Mouse (Mus musculus): ENCODE measurements around the gene Exoc7. TPM values are rescaled to one million over a fixed set of nuclear protein-coding genes. Genes with fewer than 3 reads are reported as not detected.
A peak's percentile ranks its signal among the peaks of the same experiment; 100 is the strongest.

The Exoc7 gene
- polyA plus RNA-seq, 1 experiment from 2014 or later: 42.3 TPM

DNA sequence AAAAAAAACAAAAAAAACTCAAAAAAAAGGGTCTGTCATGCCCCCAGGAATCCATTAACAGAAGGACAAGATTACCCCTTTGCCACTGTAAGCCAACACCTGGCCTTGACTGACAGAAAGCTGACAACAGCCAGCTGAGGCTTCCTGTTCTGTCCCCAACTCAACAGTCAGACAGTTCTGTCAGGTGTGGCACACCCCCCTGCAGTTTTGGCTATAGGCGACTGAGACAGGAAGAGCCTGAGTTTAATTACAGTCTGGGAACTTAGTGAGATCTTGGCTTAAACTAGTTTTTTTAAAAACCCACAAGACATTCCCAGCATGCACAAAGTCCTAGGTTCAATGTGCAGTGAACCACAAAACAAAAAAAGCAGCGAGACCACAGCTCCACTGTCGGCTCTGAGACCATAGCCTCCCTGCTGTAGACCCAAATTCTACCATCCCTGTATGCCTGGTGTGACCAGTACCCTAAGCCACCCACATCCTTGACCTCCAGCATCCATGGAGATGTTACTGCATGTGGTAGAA, 53.9 kb downstream of the Exoc7 start:
- H3K27me3 ChIP-seq (ENCODE audit: control insufficient read depth, insufficient read depth, low read length): no peaks in the 10 kb centered on the region
- H3K4me3 ChIP-seq (ENCODE audit: low read depth, low read length): no peak overlapping the region
- H3K9me3 ChIP-seq (ENCODE audit: control insufficient read depth, low read length): no peaks in the 10 kb centered on the region
- WGBS: 88% methylated on average over 3 of the region's 3 CpGs
- H3K9ac ChIP-seq (ENCODE audit: low read length): no peak overlapping the region
- no peak overlapping the region for H3K4me2 ChIP-seq (replicated peaks; ENCODE audit: low read depth)
- peaks cover 54% of the 10 kb centered on the region for H3K36me3 ChIP-seq (ENCODE audit: control insufficient read depth, insufficient read depth, low read length)
- no peak overlapping the region for H3K27ac ChIP-seq (replicated peaks)
- ATAC-seq (ENCODE audit: low FRiP score, low TSS enrichment): no peak
- DNase-seq (ENCODE audit: low spot score): no peak
- H3K4me1 ChIP-seq (replicated peaks; ENCODE audit: control insufficient read depth, insufficient read depth): no peaks in the 10 kb centered on the region
- TF ChIP-seq CTCF (IDR thresholded peaks at IDR 0.05; ENCODE audit: low read depth) (no peak), EP300 (optimal IDR thresholded peaks at IDR 0.05) (no peak)

DNA sequence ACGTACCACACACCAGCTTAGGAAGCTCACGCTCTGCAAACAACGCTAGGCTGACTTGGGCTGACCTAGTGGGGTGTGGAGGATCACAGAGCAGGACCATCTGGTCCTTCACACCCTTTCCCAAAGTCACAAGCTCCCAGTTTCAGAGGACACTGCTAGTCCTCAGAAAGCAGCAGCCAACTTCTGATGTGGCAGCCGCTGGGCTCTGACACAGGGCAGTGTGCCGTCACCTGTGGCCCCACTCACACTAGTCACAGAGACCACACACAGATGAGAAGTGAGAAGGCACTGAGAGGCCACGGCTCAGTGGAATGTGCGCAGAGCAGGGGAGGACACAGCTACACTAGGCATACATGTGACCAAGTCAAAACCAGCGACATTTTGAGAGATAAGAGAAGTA, 56.1 kb downstream of the Exoc7 start:
- no peak overlapping the region for H3K4me3 ChIP-seq (ENCODE audit: low read depth, low read length)
- 84% methylated on average over 8 of the region's 8 CpGs for WGBS
- no peak for ATAC-seq (ENCODE audit: low FRiP score, low TSS enrichment)

DNA sequence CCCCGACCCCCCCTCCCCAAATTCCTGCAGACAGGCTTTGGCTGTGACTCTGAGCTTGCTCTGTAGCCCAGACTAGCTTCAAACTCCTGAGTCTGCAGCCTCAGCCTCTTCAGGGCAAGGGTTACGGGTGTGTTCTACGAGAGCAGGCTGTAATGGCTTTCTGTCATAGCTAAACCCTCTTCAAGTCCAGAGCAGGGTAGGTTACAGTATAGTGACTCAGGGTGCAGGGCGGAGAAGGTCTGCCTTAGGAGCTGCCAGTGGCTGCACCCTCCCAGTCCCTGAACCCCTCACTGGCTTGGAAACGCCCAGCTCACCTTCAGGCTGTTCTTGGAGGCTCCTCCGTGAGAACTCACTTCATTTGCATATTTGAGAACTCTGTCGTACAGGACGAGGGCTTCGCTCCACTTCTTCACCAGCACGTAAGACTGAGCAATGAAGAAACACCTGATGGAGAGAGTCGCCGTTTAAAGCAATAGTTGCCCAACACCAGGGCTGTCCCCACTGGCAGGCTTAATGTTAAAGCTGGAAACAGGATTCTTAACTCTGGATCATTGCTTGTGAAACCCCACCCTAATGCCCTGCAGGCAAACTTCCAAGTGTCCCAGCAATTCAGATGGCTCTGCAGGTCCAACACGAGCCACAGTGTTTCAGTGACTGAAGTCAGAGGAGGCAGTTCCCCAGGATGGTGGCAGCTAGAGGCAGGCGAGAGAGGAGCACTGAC, 59.4 kb downstream of the Exoc7 start:
- 65% methylated on average over 14 of the region's 14 CpGs for WGBS

More for the DNA sequence above, 56.1 kb downstream of the Exoc7 start:
- no peaks in the 10 kb centered on the region for H3K4me1 ChIP-seq (replicated peaks; ENCODE audit: control insufficient read depth, insufficient read depth)
- no peak for TF ChIP-seq CTCF (IDR thresholded peaks at IDR 0.05; ENCODE audit: low read depth)
- no peak for TF ChIP-seq EP300 (optimal IDR thresholded peaks at IDR 0.05)
- DNase-seq (ENCODE audit: low spot score): no peak
- 0 out of 2 replicates have a peak overlapping the region, but pooled peaks have one; percentile 8 for H3K27ac ChIP-seq (replicated peaks)
- no peaks in the 10 kb centered on the region for H3K9me3 ChIP-seq (ENCODE audit: control insufficient read depth, low read length)
- no peaks in the 10 kb centered on the region for H3K27me3 ChIP-seq (ENCODE audit: control insufficient read depth, insufficient read depth, low read length)
- peaks cover 60% of the 10 kb centered on the region for H3K36me3 ChIP-seq (ENCODE audit: control insufficient read depth, insufficient read depth, low read length)
- no peak overlapping the region for H3K4me2 ChIP-seq (replicated peaks; ENCODE audit: low read depth)
- no peak overlapping the region for H3K9ac ChIP-seq (ENCODE audit: low read length)

DNA sequence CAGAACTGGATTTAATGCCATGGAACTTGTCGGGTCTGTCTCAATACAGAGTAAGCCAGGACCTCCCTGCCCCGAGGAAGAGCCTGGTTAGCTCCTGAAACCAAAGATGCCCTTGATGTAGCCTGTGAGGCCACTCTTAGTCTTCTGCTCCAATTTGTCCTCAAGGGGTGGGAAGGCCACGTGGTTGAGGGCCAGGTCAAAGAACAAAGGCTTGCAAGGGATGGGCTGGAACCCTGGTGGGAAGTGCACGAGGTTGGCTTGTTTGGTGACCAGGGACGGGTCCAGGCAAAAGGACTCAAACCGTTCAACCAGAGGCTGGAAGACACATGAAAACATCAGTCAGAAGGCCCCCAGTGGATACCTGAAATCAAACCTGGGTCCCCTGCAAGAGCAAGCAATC, 61.4 kb downstream of the Exoc7 start:
- ATAC-seq (ENCODE audit: low FRiP score, low TSS enrichment): no peak
- no peaks in the 10 kb centered on the region for H3K27me3 ChIP-seq (ENCODE audit: control insufficient read depth, insufficient read depth, low read length)
- H3K9me3 ChIP-seq (ENCODE audit: control insufficient read depth, low read length): no peaks in the 10 kb centered on the region
- H3K36me3 ChIP-seq (ENCODE audit: control insufficient read depth, insufficient read depth, low read length): peaks cover 38% of the 10 kb centered on the region
- no peak overlapping the region for H3K4me3 ChIP-seq (ENCODE audit: low read depth, low read length)
- TF ChIP-seq EP300 (optimal IDR thresholded peaks at IDR 0.05) (no peak), CTCF (IDR thresholded peaks at IDR 0.05; ENCODE audit: low read depth) (no peak)
- WGBS: 73% methylated on average over 6 of the region's 6 CpGs
- H3K27ac ChIP-seq (replicated peaks): no peak overlapping the region
- no peaks in the 10 kb centered on the region for H3K4me1 ChIP-seq (replicated peaks; ENCODE audit: control insufficient read depth, insufficient read depth)
- no peak overlapping the region for H3K4me2 ChIP-seq (replicated peaks; ENCODE audit: low read depth)
- no peak for DNase-seq (ENCODE audit: low spot score)
- H3K9ac ChIP-seq (ENCODE audit: low read length): no peak overlapping the region

More for the DNA sequence above, 59.4 kb downstream of the Exoc7 start:
- DNase-seq (ENCODE audit: low spot score) (peak; percentile 55), ATAC-seq (ENCODE audit: low FRiP score, low TSS enrichment) (peak; percentile 89)
- Histone ChIP-seq H3K9ac (ENCODE audit: low read length) (no peak overlapping the region), H3K27ac (replicated peaks) (peak overlapping the region; percentile 74), H3K9me3 (ENCODE audit: control insufficient read depth, low read length) (no peaks in the 10 kb centered on the region), H3K4me2 (replicated peaks; ENCODE audit: low read depth) (no peak overlapping the region), H3K4me1 (replicated peaks; ENCODE audit: control insufficient read depth, insufficient read depth) (no peaks in the 10 kb centered on the region), H3K36me3 (ENCODE audit: control insufficient read depth, insufficient read depth, low read length) (peaks cover 55% of the 10 kb centered on the region), H3K4me3 (ENCODE audit: low read depth, low read length) (no peak overlapping the region), H3K27me3 (ENCODE audit: control insufficient read depth, insufficient read depth, low read length) (no peaks in the 10 kb centered on the region)
- TF ChIP-seq CTCF (IDR thresholded peaks at IDR 0.05; ENCODE audit: low read depth) (no peak), EP300 (optimal IDR thresholded peaks at IDR 0.05) (no peak)

DNA sequence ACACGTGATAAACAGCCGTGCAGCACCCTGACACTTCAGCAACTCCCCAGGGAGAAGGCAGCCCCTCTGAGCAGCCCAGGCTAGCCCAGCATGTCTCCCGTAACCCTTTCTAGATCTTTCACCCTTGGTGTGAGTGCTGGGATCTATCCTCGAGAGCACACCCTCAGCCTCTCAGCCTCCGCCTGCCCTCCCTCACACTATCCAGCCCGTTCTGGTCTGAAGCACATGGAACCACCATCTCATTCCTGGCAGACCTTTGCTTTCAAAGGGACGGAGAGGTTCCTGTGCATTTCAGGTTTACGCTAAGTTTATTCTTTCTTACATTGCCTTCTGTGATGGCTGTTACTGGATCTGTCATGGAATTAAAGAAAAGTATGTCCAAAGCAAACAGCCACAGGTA, 62.5 kb downstream of the Exoc7 start:
- Histone ChIP-seq H3K27ac (replicated peaks) (no peak overlapping the region), H3K4me3 (ENCODE audit: low read depth, low read length) (no peak overlapping the region), H3K27me3 (ENCODE audit: control insufficient read depth, insufficient read depth, low read length) (no peaks in the 10 kb centered on the region), H3K9me3 (ENCODE audit: control insufficient read depth, low read length) (no peaks in the 10 kb centered on the region), H3K4me2 (replicated peaks; ENCODE audit: low read depth) (no peak overlapping the region), H3K4me1 (replicated peaks; ENCODE audit: control insufficient read depth, insufficient read depth) (no peaks in the 10 kb centered on the region), H3K9ac (ENCODE audit: low read length) (no peak overlapping the region), H3K36me3 (ENCODE audit: control insufficient read depth, insufficient read depth, low read length) (peaks cover 30% of the 10 kb centered on the region)
- no peak for DNase-seq (ENCODE audit: low spot score)
- 71% methylated on average over 8 of the region's 8 CpGs for WGBS
- no peak for ATAC-seq (ENCODE audit: low FRiP score, low TSS enrichment)
- TF ChIP-seq CTCF (IDR thresholded peaks at IDR 0.05; ENCODE audit: low read depth): no peak
- TF ChIP-seq EP300 (optimal IDR thresholded peaks at IDR 0.05): no peak

DNA sequence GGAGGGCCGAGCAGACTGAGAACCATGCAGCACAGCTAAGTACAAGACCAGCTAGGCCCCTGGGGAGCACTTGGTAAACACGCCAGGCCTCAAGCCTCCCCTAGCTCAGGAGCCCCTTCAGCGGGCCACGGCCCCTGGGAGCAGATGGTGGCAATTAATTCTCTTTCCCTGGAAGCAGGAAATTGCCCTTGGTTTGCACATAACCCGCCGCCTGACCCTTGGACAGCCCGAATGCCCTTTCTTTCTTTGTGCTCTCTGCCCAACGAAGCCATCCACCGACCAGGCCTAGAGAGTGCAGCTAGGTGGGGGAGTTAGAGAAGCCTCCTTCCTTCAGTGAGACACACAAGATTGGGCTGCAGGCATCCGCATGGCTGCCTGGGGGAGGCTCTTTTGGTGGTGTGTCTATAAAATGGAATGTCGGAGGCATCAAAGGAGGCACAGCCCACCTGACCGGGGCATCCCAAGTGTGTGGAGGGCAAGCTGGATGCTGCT, 65.2 kb downstream of the Exoc7 start:
- 50% methylated on average over 12 of the region's 12 CpGs for WGBS
- H3K9ac ChIP-seq (ENCODE audit: low read length): no peak overlapping the region
- H3K27me3 ChIP-seq (ENCODE audit: control insufficient read depth, insufficient read depth, low read length): no peaks in the 10 kb centered on the region
- no peak for DNase-seq (ENCODE audit: low spot score)
- no peak overlapping the region for H3K4me2 ChIP-seq (replicated peaks; ENCODE audit: low read depth)
- no peak overlapping the region for H3K27ac ChIP-seq (replicated peaks)
- ATAC-seq (ENCODE audit: low FRiP score, low TSS enrichment): no peak
- TF ChIP-seq CTCF (IDR thresholded peaks at IDR 0.05; ENCODE audit: low read depth) (no peak), EP300 (optimal IDR thresholded peaks at IDR 0.05) (no peak)
- no peaks in the 10 kb centered on the region for H3K4me1 ChIP-seq (replicated peaks; ENCODE audit: control insufficient read depth, insufficient read depth)
- no peaks in the 10 kb centered on the region for H3K9me3 ChIP-seq (ENCODE audit: control insufficient read depth, low read length)
- H3K4me3 ChIP-seq (ENCODE audit: low read depth, low read length): no peak overlapping the region
- H3K36me3 ChIP-seq (ENCODE audit: control insufficient read depth, insufficient read depth, low read length): peaks cover 17% of the 10 kb centered on the region

All from stomach, postnatal 0 days (tissue).